Mouse (Mus musculus) testis, adult 2 months (tissue): ENCODE results near the gene Shf.

Experiments used
- CTCF ChIP-seq: fragments of 200-500 bp; IDR thresholded peaks from 2 replicates; pipeline ENCODE4 v1.5.1; 2012; ENCODE audit warnings: low read depth, mild to moderate bottlenecking, inconsistent platforms, low read length, moderate library complexity; ENCODE audit not compliant: control insufficient read depth, insufficient read depth, insufficient replicate concordance
- POLR2A ChIP-seq: fragments of 200-500 bp; IDR thresholded peaks from 2 replicates; pipeline ENCODE4 v1.6.1; 2012; ENCODE audit warnings: low read depth, mild to moderate bottlenecking, inconsistent platforms, low read length, moderate library complexity; ENCODE audit not compliant: control insufficient read depth

DNA sequence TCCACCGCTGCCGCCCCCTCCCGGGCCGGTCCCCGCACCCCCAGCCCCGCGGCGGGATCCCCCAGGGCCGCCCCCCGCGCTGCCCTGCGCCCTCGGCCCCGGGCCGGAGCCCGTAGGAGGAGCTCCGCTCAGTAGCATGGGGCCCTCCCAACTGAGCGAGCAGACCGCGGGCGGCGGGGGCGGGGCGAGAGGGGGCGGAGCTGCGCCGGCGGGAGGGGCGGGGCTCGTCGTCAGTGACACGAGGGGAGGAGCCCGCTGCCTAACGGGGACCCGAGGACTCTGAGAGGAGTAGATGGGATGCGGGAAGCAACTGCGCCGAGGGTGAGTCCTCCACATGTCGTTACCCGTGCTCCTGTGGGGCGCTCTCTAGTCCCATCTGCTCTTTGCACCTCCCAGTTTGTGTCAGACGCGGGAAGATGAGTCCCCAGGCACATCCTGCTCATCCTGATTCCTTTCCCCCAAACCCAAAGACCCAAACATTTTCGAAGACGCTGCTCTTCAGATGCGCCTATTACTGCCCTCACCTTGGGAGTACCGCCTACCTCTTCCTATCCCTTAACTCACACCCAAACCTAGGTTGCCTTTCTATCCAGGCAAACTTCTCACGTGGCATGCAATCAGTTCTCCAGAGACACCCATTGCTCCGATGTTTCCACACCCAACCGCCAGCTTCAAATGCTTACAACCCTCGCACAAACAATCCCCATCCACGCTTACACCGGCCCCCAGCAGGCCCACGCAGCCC is at the start of gene Shf:
- TF ChIP-seq CTCF (no peak), POLR2A (0 out of 2 replicates have a peak, but pooled peaks have one; percentile 42)
